Mouse (Mus musculus) cerebellum, postnatal 10 days (tissue): ENCODE measurements around the gene Brca2.

Source experiments
- DNase-seq, 2 experiments: peaks; one replicate each; pipeline ENCODE4 v3.0.0; 2021; ENCODE audit warnings: mixed read lengths in 2 of 2

The Brca2 gene

DNA sequence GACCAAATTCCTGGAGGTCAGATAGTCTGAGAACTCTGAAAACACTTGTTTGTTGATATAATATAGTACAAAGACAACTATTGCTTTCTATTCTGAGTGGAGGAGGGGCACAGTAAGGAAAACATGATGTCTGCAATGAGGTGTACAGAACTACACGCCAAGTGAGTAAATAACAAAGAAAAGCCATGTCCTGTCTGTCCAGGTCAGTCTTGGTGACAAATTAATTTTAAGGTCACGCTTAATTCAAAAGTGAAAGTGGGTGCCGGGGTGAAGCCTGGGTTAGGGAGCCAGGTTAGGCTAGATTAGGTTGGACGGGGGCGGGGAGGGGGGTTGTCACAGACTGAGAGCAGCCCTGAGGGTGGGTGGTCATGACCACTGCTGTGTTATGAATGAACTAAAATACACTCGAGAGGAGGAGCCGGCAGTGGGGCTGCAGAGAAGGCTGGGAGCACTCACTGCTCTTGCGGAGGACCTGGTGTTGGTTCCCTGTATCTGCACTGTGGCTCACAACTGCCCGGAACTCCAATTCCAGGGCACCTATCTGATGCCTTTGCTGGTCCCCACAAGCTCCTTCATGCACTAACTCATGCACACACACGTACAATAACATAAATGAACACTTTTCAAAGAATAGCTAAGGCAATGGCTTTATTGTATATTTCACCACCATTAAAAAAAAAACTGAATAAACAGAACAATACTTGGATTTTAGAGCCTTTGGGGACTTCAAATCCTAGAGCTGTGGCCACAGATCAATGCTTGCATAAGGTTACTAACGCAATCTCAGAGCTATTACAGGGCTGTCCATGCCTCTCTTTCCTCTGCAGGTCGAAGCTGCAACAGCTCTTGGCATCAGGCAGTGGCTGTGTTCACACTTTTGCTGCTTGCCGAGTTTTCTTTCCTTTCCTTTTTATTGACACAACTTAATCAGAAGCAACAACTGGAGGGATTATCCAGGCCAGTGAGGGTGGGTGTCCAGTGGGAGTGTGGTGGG lies 77.2 kb downstream of the Brca2 start:
- no peak for DNase-seq

DNA sequence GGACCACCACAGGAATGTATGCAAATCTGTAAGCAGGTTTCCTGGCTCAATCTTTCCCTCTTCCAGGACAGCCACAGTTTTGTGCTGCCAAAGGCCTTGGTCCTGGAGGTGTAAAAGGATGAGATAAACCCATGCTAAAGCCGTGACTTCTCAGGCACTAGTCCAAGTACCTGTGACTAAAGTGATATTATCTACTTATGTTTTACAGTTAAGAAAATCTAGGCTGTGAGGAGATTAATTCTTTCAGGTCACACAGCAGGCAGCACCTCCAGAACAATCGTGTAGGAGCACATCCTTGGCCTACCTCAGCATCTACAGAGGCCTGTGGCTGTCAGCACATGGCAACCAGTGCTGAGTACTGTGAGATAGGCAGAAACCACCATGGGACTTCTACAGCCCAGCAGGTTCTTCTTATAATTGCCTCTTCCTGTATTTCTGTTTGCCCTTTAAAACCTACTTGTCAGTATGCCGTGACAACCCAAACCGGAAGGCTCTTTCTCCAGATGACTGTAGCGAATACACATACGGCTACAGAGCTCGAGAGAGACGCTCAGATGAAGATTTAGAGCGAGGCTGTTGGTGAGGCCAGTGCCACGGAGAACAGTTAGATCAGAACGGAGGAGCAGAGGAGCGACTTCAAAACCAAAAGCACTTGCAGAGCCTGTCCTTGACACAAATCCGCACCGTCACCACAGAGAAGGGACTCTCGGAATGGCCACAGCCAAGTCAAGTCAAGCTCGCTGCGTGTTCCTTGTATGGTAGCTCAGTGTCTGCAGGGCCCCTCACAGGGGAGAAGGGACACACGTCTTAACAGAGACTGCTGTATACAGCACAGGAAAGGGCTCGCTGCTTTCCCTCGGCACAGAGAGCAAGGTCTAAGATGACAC lies 78.4 kb downstream of the Brca2 start:
- no peak for DNase-seq

DNA sequence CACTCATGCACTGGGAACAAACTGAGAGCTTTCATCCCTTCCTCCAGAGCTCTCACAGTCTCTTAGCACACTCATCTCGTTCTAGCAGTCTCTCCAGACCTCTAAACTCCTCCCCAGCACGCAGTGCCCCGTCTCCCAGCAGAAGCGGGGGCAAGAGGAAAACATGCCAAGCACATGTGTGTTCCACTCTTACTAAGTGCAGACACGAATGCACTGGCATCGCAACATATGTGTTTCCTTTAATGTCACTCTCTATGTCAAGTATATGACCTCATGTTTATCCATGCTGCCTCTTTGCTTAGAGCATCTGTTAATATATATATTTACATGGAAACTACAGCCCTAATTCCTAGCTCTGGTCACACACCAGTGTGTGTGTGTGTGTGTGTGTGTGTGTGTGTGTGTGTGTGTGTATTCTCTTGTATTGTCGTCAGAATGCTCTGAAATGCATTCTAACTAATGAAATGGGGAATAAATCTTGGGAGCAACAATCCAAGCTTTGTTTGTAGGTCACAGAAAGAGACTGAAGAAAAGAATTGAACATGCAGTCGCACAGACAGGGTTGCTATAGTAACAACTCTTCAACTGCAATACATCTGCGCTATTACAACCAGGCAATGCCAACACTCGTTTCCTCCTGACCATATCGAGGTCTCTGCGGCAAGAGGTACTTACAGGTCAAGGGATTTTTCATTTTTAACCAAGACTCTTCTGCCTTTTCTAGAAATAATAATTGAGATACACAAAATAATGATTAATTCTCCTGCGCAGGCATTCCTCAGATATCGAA lies 79.2 kb downstream of the Brca2 start:
- DNase-seq = no peak

DNA sequence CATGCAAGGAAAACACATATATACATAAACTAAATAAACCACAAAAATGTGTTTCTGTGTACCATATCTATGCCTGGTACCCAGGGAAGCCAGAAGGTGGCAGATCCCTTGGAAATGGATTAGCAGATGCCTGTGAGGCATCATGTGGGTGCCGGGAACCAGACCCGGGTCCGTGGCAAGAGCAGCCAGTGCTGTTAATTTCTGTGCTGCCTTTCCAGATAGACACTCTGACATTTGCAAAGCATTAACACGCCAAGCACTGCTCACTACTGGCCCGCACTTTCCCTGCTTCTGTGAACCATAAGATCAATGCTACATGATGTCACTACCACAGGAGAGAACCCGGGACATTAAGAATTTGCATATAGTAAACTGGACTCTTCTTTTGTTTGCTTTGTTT lies 83.7 kb downstream of the Brca2 start:
- DNase-seq = no peak

DNA sequence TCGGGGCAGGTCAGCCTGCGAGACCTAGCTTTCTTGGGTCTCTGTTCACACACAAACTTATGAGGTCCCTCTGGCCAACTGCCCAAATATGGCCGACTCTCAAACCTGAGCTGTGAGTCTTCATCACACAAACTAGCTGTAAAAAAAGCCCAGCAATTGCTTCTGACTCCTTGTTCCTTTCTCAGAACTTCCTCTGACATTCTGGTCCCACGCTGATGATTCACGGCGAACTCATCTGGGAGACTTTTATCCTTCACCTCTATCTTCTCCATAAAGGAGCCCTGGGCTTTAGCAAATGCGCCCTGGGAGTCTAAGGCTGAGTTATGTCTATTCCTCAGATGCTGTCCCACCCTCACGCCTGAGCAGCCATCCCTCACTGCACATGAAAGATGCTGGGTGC lies 85.2 kb downstream of the Brca2 start:
- no peak for DNase-seq

DNA sequence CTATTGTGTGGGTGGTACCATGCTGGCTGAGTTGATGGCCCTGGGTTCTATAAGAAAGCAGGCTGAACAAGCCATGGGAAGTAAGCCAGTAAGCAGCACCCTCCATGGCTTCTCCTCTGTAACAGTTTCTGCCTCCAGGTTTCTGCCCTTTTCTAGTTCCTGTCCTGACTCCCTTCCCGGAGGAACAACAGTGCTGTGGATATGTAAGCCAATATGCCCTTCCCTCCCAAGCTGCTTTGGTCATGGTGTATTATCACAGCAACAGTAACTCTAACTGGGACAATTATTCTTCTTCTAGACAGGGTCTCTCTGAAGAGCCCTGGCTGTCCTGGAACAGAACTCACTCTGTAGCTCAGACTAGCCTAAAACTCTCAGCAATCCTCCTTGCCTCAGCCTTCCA lies 88.7 kb downstream of the Brca2 start:
- no peak for DNase-seq

DNA sequence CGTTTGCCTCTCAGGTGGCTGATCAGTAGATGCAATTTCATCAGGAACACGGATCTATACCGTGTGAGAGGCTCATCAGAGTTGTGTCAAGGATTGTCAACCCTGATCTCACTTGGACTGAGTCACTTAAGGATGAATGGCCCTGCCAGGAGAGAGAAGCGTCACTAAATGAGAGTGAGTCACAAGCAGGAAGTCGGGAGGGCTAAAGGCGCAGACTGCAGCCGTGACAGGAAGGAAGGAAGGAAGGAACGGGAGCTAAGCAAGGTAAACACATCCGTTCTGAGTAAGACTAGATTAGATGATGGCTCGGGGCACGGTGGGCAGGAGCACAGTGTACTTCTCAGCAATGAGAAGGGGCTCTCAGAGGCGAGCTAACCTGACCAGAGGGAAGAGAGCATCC lies 89.3 kb downstream of the Brca2 start:
- DNase-seq = no peak

DNA sequence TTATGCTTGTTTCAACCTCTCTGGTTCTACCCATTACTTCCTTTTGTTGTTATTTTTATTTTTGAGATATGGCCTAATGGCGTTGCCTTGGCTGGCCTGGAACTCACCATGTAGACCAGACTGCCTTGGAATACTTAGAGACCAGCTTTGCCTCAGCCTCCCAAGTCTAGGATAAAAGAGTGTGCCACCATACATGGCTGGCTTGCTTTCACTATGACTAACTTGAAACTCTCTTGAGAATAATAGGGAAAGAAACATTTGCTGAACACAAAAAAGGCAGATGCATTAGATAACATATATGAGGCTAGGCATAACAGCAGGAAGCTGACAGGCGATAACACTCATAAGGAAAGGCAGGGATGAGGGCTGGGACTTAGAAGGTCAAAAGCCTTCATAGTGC lies 91.6 kb downstream of the Brca2 start:
- DNase-seq = no peak

DNA sequence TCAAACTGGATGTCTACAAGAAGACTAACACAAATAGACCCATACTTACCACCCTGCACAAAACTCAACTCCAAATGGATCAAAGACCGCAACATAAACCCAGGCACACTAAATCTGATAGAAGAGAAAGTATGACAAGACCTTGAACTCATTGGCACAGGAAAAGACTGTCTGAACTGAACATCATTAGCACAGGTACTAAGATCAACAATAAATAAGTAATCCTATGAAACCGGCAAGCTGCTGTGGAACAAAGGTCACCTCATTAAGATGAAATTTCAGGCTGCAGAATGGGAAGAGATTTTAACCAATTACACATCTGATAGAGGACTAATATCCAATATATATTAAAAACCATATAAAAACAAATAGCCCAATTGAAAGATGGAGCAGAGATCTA lies 93.8 kb downstream of the Brca2 start:
- no peak for DNase-seq

DNA sequence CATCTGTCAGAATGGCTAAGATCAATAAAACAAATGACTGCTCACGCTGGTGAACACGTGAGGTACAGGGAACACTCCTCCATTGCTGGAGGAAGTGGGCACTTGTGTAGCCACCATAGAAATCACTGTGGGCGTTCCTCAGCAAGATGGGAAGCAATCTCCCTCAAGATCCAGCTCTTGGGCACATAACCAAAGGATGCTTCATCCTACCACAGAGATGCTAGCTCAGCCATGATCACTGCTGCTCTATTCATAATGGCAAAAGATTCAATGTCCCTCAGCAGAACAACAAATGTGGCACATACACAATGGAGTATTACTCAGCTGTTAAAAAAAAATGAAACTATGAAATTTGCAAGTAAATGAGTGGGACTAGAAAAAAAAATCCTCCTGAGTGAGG lies 94.3 kb downstream of the Brca2 start:
- DNase-seq = no peak

DNA sequence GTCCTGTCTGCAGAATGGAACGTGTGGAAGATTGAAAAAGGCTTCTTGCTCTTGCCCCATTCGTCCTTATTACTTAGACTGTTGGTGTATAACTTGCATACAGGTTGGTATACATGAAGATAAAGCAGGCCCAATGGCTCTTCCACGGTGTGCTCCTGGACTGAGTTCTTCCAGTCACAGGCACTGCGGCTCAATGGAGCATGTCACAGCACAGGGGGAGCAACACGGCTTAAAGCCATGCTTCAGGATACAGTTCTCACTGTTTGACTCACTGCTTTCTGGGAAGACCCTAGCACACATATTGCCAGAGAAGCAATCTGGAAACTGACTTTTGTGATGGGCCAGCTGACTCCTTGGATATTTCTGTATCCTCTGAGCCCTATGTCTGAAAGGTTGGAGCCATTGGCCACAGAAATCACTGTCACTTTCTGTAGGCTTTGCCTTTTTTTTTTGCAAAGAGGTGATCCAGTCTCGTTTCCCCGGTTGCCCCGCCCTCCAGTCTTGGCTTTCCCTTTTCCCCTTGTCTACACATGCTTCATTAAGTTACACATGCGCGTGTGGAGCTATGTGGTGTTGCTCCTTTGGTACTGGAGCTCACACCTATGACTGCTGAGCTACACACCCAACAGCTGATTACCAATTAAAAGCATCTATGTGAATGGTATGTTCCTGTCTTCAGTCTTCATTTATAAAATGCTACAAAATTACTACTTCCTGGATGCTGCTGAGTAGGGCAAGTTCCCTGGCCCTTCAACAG lies 96.3 kb downstream of the Brca2 start:
- DNase-seq = no peak
